Mouse (Mus musculus) bone marrow macrophage, adult 2 months (primary cell): ENCODE measurements around the gene Olfr56.
"Not testable (repeated sequence)": the region's sequence is repeated elsewhere in the genome, so short reads cannot be mapped to it uniquely, and the experiment has no call there.

Experiments
- CTCF ChIP-seq: IDR thresholded peaks from 2 replicates; pipeline ENCODE4 v1.5.1; 2012; ENCODE audit warnings: low read depth, mild to moderate bottlenecking, low read length, moderate library complexity
- POLR2A ChIP-seq: IDR thresholded peaks from 2 replicates; pipeline ENCODE4 v1.6.1; 2012; ENCODE audit warnings: mild to moderate bottlenecking, low read depth, low read length, borderline replicate concordance

GRCm38 (mm10) chr11:48979251-48979650 lies 562 bp downstream of the Olfr56 start, which contains the start of gene 9930111J21Rik1:
- not testable (repeated sequence) for TF ChIP-seq CTCF, POLR2A
